ENCODE assay signal across 8 mouse cellular contexts in the genomic region with DNA sequence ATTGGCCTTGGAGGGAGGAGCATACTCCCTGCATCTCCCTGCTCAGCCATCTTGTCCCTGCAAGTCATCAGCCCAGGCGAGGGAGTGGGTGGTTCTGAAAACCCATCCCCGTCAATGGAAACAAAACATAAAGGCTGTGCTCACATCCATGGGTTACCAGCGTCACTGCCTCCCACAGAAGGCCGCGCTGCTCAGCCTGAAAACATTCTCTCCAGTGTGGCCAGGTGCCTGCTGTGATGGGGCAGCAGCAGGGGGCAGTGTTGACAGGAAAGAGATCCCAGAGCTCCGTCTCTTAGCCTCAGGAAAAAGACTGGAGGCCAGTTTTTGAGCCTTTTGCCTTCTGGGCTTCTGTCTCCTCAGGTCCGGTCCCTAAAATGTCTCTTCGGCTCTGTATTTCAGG.
DNase-seq lines count a peak whose midpoint lies in the region; ATAC-seq lines count a peak whose summit lies in the region.
"Had no signal": no experiment of that assay in that cellular context is flagged by ENCODE, and none has a peak within 500 bp of the region (broad histone marks: within the 10 kb centered on the region; RNA-seq: fewer than 3 reads in every experiment).

No protein-coding gene starts in this region.

- H3K9me3 ChIP-seq in intestine, embryonic 16.5 days (ENCODE audit: control insufficient read depth, low read length), result no peaks in the 10 kb centered on the region
- no peaks in the 10 kb centered on the region for H3K9me3 ChIP-seq in midbrain, embryonic 11.5 days (ENCODE audit: control insufficient read depth, low read length)

- peak; percentile 45 for ATAC-seq in intestine, embryonic 16.5 days
- ATAC-seq in midbrain, embryonic 11.5 days (ENCODE audit: low FRiP score), result peak; percentile 58

- H3K27ac ChIP-seq in intestine, embryonic 16.5 days (ENCODE audit: low read length), result peak overlapping the region; percentile 90
- H3K27ac ChIP-seq in midbrain, embryonic 11.5 days (ENCODE audit: low read depth, low read length), result peak overlapping the region; percentile 17
- H3K27ac ChIP-seq: macrophage had no signal

- intact Hi-C loops in left cerebral cortex, postnatal 25 days (cut with DNase I), result loop anchor here (5.0 kb wide), 3 partner anchors 59 to 269 kb away; a partner anchor contains a TSS

- H3K4me1 ChIP-seq in intestine, embryonic 16.5 days (ENCODE audit: control insufficient read depth, insufficient read depth, low read length), result peaks cover 85% of the 10 kb centered on the region
- peaks cover 93% of the 10 kb centered on the region for H3K4me1 ChIP-seq in midbrain, embryonic 11.5 days (ENCODE audit: control insufficient read depth, insufficient read depth, low read length)

- H3K36me3 ChIP-seq in intestine, embryonic 16.5 days (ENCODE audit: control insufficient read depth, insufficient read depth, low read length), result no peaks in the 10 kb centered on the region
- no peaks in the 10 kb centered on the region for H3K36me3 ChIP-seq in midbrain, embryonic 11.5 days (ENCODE audit: control insufficient read depth, insufficient read depth, low read length)

- 34% methylated on average over 8 of the region's 8 CpGs for WGBS in intestine, embryonic 16.5 days
- 18% methylated on average over 8 of the region's 8 CpGs for WGBS in midbrain, embryonic 11.5 days

- peak; percentile 78 for DNase-seq in ZHBTc4 (ENCODE audit: low read depth, low spot score)
- DNase-seq in embryo, embryonic 10.5 days (ENCODE audit: low spot score), result peak; percentile 79
- DNase-seq in gastrocnemius, postnatal 4 days (ENCODE audit: low spot score in 2 of 2), result peak; percentile 48 to 73
- DNase-seq in left cerebral cortex, postnatal 25 days (ENCODE audit: low spot score in 2 of 2), result peak; percentile 57 to 78
- DNase-seq in midbrain, embryonic 11.5 days (ENCODE audit: low spot score, missing footprints), result peak; percentile 93
- DNase-seq in spleen, adult 18-20 months, result peak; percentile 46 to 64

- 0 out of 2 replicates have a peak overlapping the region, but pooled peaks have one; percentile 16 for H3K9ac ChIP-seq in intestine, embryonic 16.5 days (ENCODE audit: low read depth, low read length)
- peak overlapping the region; percentile 27; the same call in 1 of the 2 replicates for H3K9ac ChIP-seq in midbrain, embryonic 11.5 days (ENCODE audit: low read length)

- no peaks in the 10 kb centered on the region for H3K27me3 ChIP-seq in intestine, embryonic 16.5 days (replicated peaks; ENCODE audit: control insufficient read depth, insufficient read depth, low read length)
- no peaks in the 10 kb centered on the region for H3K27me3 ChIP-seq in midbrain, embryonic 11.5 days (ENCODE audit: control insufficient read depth, insufficient read depth, low read length)

- no peak overlapping the region for H3K4me3 ChIP-seq in intestine, embryonic 16.5 days (ENCODE audit: low read length)
- H3K4me3 ChIP-seq in midbrain, embryonic 11.5 days (ENCODE audit: low read depth, low read length), result no peak overlapping the region

- H3K4me2 ChIP-seq in intestine, embryonic 16.5 days (ENCODE audit: low read depth, low read length), result peak overlapping the region; percentile 20; the same call in 1 of the 2 replicates
- H3K4me2 ChIP-seq in midbrain, embryonic 11.5 days, result no peak overlapping the region
